Mouse (Mus musculus) forebrain, postnatal 0 days (tissue): Measurements from ENCODE around the gene Lcn6. TPM values are rescaled to one million over a fixed set of nuclear protein-coding genes. Genes with fewer than 3 reads are reported as not detected.

Experiments used
- ATAC-seq: fragments of 200-750 bp; cut with Nextera tagmentation; 2 replicates; pipeline ENCODE4 v1.8.0; 2017; ENCODE audit warnings: mild to moderate bottlenecking, moderate library complexity
- DNase-seq: peaks from one replicate; pipeline ENCODE4 v3.0.0-alpha.2; 2015
- H3K27ac ChIP-seq: fragments of 300-500 bp; sonication (generic); 2 replicates; pipeline ENCODE4 v1.5.1; 2014; ENCODE audit warnings: low read depth, mild to moderate bottlenecking, antibody characterized with exemption, low read length, moderate library complexity, mixed read lengths
- H3K27me3 ChIP-seq: fragments of 300-500 bp; sonication (generic); 2 replicates; pipeline ENCODE4 v1.6.1; 2014; ENCODE audit warnings: mild to moderate bottlenecking, low read length, mixed read lengths; ENCODE audit not compliant: insufficient read depth
- H3K36me3 ChIP-seq: fragments of 300-500 bp; sonication (generic); 2 replicates; pipeline ENCODE4 v1.6.1; 2014; ENCODE audit warnings: mild to moderate bottlenecking, moderate library complexity; ENCODE audit not compliant: insufficient read depth
- H3K4me1 ChIP-seq: fragments of 300-500 bp; sonication (generic); 2 replicates; pipeline ENCODE4 v1.6.1; 2014; ENCODE audit warnings: antibody characterized with exemption; ENCODE audit not compliant: insufficient read depth
- H3K4me2 ChIP-seq: fragments of 300-500 bp; sonication (generic); 2 replicates; pipeline ENCODE4 v1.6.1; 2014; ENCODE audit warnings: low read depth, mild to moderate bottlenecking, moderate library complexity
- H3K4me3 ChIP-seq: fragments of 300-500 bp; sonication (generic); 2 replicates; pipeline ENCODE4 v1.5.1; 2014; ENCODE audit warnings: low read depth, low read length, mixed read lengths
- H3K9ac ChIP-seq: fragments of 300-500 bp; sonication (generic); 2 replicates; pipeline ENCODE4 v1.6.1; 2014; ENCODE audit warnings: mild to moderate bottlenecking
- H3K9me3 ChIP-seq: fragments of 300-500 bp; sonication (generic); 2 replicates; pipeline ENCODE4 v1.6.1; 2016; ENCODE audit warnings: low read length
- CTCF ChIP-seq: sonication (generic); IDR thresholded peaks from 2 replicates; pipeline ENCODE4 v1.5.1; 2016; ENCODE audit warnings: antibody characterized with exemption, control low read depth, low read depth
- WGBS: fragments of 180-500 bp; shearing (Covaris S2); extraction: QIAGEN DNeasy Blood & Tissue Kit; methylation state at CpG from one replicate; pipeline ENCODE4 v1.1.7; 2014; 5-methylcytosine and 5-hydroxymethylcytosine counted together
- polyA plus RNA-seq: library from polyadenylated mRNA; unstranded; fragments of >200 nt; fragmentation: Nextera tagmentation; extraction: Ambion mirVana; gene quantifications from 2 replicates; pipeline ENCODE4 v1.2.1, GENCODE M21; 2015
- total RNA-seq: library from RNA; depleted of rRNA; stranded (reverse); fragments of >200 nt; gene quantifications from 2 replicates; pipeline ENCODE4 v1.2.3, GENCODE M21; 2014

Gene Lcn6
- total and polyA plus RNA-seq, 2 experiments from 2014 or later = not detected

DNA sequence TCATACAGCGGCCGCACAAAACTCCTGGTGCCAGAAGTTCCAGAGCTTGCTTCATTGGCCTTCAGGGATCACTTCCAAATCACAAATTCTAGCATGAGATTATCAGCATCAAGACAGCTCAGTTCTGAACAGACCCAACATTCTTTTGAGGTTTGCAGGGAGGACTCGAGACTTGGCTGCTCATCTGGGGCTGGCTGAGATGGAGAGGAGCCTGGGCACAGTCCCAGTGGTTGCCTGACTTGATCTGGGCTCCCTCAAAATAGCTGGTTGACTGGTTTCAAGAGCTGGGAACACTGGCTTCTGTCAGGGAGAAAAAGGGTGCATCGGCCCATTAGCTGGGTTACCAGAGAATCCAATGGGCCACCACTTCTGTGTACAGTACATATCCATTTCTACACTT lies 19.9 kb upstream of the Lcn6 start:
- 73% methylated on average over 4 of the region's 4 CpGs for WGBS
- peak; percentile 2 for DNase-seq

DNA sequence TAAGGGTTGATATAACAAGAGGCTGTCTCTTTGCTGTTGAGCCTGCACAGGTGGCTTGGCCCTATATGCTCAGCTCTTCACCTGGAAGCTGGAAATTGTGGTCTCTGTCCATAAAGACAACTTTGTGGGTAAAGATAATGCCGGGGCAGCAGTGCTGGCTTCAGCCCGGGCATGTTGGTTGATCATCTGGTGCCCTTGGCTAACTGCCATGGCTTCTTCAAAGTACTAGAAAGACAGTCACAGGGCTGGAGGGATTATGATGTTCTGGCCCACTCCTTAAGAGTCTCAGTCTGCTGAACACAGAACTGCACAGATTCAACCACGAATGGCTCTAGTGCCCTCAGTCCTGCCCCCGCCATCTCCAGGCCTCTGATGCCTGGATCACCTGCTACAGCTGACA lies 19.3 kb upstream of the Lcn6 start:
- 70% methylated on average over 4 of the region's 4 CpGs for WGBS
- H3K36me3 ChIP-seq = no peaks in the 10 kb centered on the region
- H3K4me3 ChIP-seq = no peak overlapping the region
- TF ChIP-seq CTCF = no peak
- no peak overlapping the region for H3K9ac ChIP-seq
- H3K27me3 ChIP-seq = no peaks in the 10 kb centered on the region
- no peaks in the 10 kb centered on the region for H3K4me1 ChIP-seq
- H3K4me2 ChIP-seq = no peak overlapping the region
- ATAC-seq (no peak), DNase-seq (no peak)
- H3K27ac ChIP-seq = no peak overlapping the region
- no peaks in the 10 kb centered on the region for H3K9me3 ChIP-seq

More for the DNA sequence above, 19.9 kb upstream of the Lcn6 start:
- no peak overlapping the region for H3K4me2 ChIP-seq
- no peak for ATAC-seq
- no peak overlapping the region for H3K4me3 ChIP-seq
- H3K36me3 ChIP-seq = no peaks in the 10 kb centered on the region
- no peak overlapping the region for H3K9ac ChIP-seq
- no peaks in the 10 kb centered on the region for H3K27me3 ChIP-seq
- TF ChIP-seq CTCF = no peak
- no peak overlapping the region for H3K27ac ChIP-seq
- no peaks in the 10 kb centered on the region for H3K4me1 ChIP-seq
- H3K9me3 ChIP-seq = no peaks in the 10 kb centered on the region

DNA sequence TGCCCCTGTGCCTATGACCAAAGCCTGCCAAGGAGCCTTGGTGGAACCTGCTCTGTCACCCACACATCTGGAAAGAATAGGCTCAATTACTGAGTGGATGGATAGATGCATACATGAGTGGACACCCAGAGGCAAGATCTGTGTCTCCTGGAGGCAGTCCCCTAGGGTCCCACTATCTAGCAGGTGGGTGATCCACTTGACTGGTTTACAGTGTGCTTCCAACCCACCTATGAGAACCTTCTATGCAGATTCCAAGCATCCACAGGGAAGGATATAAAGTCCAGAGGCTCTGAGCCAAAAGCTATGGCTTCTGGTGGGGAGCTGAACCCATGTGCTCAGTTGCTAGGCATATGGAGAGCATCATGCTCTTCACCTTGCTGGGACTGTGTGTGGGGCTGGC lies 18.9 kb upstream of the Lcn6 start, which contains the start of gene Lcn5:
Lcn5 (plus strand) TSS at position 301 of the 400 bp plus-strand sequence.
- DNase-seq = no peak
- ATAC-seq = no peak
- Histone ChIP-seq H3K27ac (no peak within 1 kb of the TSS), H3K27me3 (no peaks in the 10 kb centered on the region), H3K4me3 (no peak within 1 kb of the TSS), H3K9me3 (no peaks in the 10 kb centered on the region), H3K4me2 (no peak within 1 kb of the TSS), H3K9ac (no peak within 1 kb of the TSS), H3K4me1 (no peaks in the 10 kb centered on the region), H3K36me3 (no peaks in the 10 kb centered on the region)
- TF ChIP-seq CTCF = no peak

DNA sequence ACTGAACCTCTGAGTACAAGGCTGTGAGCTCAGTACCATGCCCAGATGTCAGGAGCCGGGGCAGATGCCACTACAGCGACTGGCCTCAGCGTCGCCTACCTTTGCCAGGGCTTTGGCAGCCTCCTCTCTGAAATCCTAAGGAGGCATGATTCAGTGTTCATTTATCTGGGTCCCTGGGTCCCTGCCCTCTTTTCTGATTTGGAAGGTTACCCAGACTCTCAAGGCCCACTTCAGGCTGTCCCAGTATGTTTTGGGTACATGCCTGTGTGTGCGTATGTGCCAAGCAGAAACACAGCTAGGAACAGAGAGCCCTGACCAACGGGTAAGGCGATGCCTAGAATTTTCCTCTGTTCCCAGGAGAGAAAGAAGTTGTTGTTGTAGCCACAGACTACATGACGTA lies 16.3 kb upstream of the Lcn6 start:
- Histone ChIP-seq H3K4me1 (no peaks in the 10 kb centered on the region), H3K4me2 (no peak overlapping the region), H3K9ac (no peak overlapping the region), H3K4me3 (no peak overlapping the region), H3K27ac (no peak overlapping the region), H3K36me3 (no peaks in the 10 kb centered on the region), H3K9me3 (no peaks in the 10 kb centered on the region), H3K27me3 (no peaks in the 10 kb centered on the region)
- WGBS = 84% methylated on average over 8 of the region's 8 CpGs
- DNase-seq (no peak), ATAC-seq (no peak)
- TF ChIP-seq CTCF = no peak

DNA sequence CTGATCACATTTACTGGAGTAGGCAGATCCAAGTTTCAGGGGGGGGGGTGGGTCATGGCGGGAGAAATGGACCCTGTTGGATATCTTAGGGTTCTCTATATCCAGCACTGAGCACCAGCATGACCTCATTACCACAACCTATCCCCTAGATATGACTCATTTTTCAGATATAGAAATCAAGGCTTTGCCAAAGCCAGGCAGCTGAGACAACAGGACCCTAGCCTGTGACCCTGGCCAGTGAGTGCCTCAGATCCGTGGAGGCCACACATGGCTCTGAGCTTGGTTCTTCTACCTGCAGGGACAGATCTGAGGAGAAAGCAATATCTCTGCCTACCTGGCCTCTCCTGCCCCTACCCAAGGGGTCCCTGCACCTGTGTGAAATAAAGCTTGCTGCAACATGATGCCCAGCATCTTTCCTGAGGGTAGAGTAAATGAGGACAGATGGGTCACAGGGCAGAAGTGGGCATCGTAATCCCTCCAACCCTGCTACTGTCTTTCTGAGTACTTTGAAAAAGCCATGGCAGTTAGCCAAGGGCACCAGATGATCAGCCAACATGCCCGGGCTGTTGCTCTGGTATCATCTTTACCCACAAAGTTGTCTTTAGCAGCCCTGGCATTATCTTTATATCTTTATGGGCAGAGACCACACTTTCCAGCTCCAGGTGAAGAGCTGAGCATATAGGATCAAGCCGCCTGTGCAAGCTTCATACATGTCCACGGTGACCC lies 15.2 kb upstream of the Lcn6 start:
- H3K27me3 ChIP-seq = no peaks in the 10 kb centered on the region
- 81% methylated on average over 6 of the region's 6 CpGs for WGBS
- ATAC-seq (no peak), DNase-seq (no peak)
- H3K4me2 ChIP-seq = no peak overlapping the region
- no peak for TF ChIP-seq CTCF
- H3K9me3 ChIP-seq = no peaks in the 10 kb centered on the region
- no peaks in the 10 kb centered on the region for H3K4me1 ChIP-seq
- no peak overlapping the region for H3K27ac ChIP-seq
- H3K9ac ChIP-seq = no peak overlapping the region
- H3K36me3 ChIP-seq = no peaks in the 10 kb centered on the region
- no peak overlapping the region for H3K4me3 ChIP-seq

DNA sequence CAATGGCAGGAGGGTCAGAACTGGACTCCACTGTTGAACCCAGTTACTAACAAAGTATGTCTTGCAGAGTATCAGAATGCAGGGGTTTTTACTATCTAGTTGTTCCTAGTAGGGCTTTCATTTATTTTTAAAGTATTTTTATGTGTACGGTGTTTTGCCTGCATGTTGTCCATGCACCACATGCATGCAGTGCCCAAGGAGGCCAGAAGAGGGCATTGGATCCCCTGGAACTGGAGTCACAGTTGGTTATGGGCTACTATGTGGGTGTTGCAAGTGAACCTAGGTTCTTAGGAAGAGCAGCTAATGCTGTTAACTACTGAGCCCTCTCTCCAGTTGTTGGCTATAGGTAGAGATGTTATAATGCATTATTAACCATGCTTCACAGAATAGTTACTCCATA lies 13.1 kb upstream of the Lcn6 start:
- no peak overlapping the region for H3K4me2 ChIP-seq
- TF ChIP-seq CTCF = peak; percentile 71
- ATAC-seq (no peak), DNase-seq (peak; percentile 25)
- no peaks in the 10 kb centered on the region for H3K27me3 ChIP-seq
- no peaks in the 10 kb centered on the region for H3K36me3 ChIP-seq
- H3K27ac ChIP-seq = no peak overlapping the region
- WGBS = 51% methylated on average over 1 of the region's 1 CpGs
- H3K9ac ChIP-seq = no peak overlapping the region
- H3K9me3 ChIP-seq = no peaks in the 10 kb centered on the region
- H3K4me1 ChIP-seq = no peaks in the 10 kb centered on the region
- no peak overlapping the region for H3K4me3 ChIP-seq

DNA sequence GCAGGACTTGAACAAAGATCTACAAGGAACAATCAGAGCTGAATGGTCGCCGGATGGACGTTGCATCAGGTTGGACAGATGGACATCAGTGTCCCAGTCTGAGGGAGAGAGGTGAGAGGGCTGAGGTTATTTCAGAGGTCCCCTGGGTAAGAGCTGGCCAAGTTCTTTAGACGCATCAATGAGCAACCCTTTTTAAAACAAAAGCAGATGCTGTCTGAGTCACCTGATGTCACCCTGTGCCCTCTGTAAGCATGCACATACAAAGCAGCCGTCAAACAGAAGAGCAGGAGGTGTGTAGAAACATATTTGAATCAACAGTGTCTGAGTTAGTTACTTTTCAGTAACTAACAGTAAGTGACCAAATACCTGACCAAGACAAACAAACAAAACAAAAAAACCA lies 12.5 kb upstream of the Lcn6 start:
- no peak overlapping the region for H3K9ac ChIP-seq

More for the DNA sequence above, 12.5 kb upstream of the Lcn6 start:
- Histone ChIP-seq H3K36me3 (no peaks in the 10 kb centered on the region), H3K4me3 (no peak overlapping the region), H3K4me1 (no peaks in the 10 kb centered on the region), H3K27me3 (no peaks in the 10 kb centered on the region), H3K27ac (no peak overlapping the region), H3K4me2 (no peak overlapping the region), H3K9me3 (no peaks in the 10 kb centered on the region)
- WGBS = 84% methylated on average over 5 of the region's 5 CpGs
- no peak for TF ChIP-seq CTCF
- DNase-seq = no peak
- no peak for ATAC-seq
